8 mouse cellular contexts compared by ENCODE assay signal in genomic region chr2:84734351-84734864, GRCm38 (mm10). TPM values are rescaled to one million over a fixed set of nuclear protein-coding genes. Genes with fewer than 3 reads are reported as not detected.
A peak's percentile ranks its signal among the peaks of the same experiment; 100 is the strongest.
DNase-seq lines count a peak whose midpoint lies in the region; ATAC-seq and TF ChIP-seq lines count a peak whose summit lies in the region.

No protein-coding gene starts in this region.

- peak; percentile 43 to 47 for DNase-seq in layer of hippocampus, postnatal 10 days (ENCODE audit: low spot score in 2 of 2)
- DNase-seq in layer of hippocampus, adult 9-10 months (ENCODE audit: low spot score), result no peak
- peak; percentile 66 for DNase-seq in neural tube, embryonic 11.5 days (ENCODE audit: low spot score)
- DNase-seq in thymus, postnatal 14 days, result no peak

- H3K4me1 ChIP-seq in bone marrow, adult 2 months (ENCODE audit: control insufficient read depth, insufficient read depth, low read length), result peaks cover 2% of the 10 kb centered on the region; the same call in 1 of the 2 replicates
- H3K4me1 ChIP-seq in embryonic facial prominence, embryonic 12.5 days, result peaks cover 57% of the 10 kb centered on the region
- peaks cover 45% of the 10 kb centered on the region for H3K4me1 ChIP-seq in intestine, embryonic 16.5 days (ENCODE audit: control insufficient read depth, insufficient read depth, low read length)
- H3K4me1 ChIP-seq in neural tube, embryonic 11.5 days (ENCODE audit: control insufficient read depth, insufficient read depth, low read length), result peaks cover 35% of the 10 kb centered on the region

- peak overlapping the region; percentile 78 for H3K4me2 ChIP-seq in embryonic facial prominence, embryonic 12.5 days (replicated peaks)
- peak overlapping the region; percentile 65 for H3K4me2 ChIP-seq in intestine, embryonic 16.5 days (ENCODE audit: low read depth, low read length)
- H3K4me2 ChIP-seq in neural tube, embryonic 11.5 days (ENCODE audit: low read depth), result peak overlapping the region; percentile 74

- no peak for TF ChIP-seq POLR2A in bone marrow, adult 2 months (IDR thresholded peaks at IDR 0.05; ENCODE audit: borderline replicate concordance, control insufficient read depth, low read depth, low read length)

- peak overlapping the region; percentile 82 for H3K4me3 ChIP-seq in bone marrow, adult 2 months (replicated peaks; ENCODE audit: control insufficient read depth, low read depth, low read length)
- peak overlapping the region; percentile 55 for H3K4me3 ChIP-seq in embryonic facial prominence, embryonic 12.5 days
- H3K4me3 ChIP-seq in intestine, embryonic 16.5 days (ENCODE audit: low read length), result peak overlapping the region; percentile 45
- peak overlapping the region; percentile 47 for H3K4me3 ChIP-seq in neural tube, embryonic 11.5 days (ENCODE audit: low read depth, low read length)

- H3K27ac ChIP-seq in bone marrow, adult 2 months (ENCODE audit: control insufficient read depth, insufficient read depth, low read depth, low read length, poor library complexity), result peak overlapping the region; percentile 72
- peak overlapping the region; percentile 42; the same call in 1 of the 2 replicates for H3K27ac ChIP-seq in embryonic facial prominence, embryonic 12.5 days
- H3K27ac ChIP-seq in intestine, embryonic 16.5 days (ENCODE audit: low read length), result no peak overlapping the region
- peak overlapping the region; percentile 35; the same call in 1 of the 2 replicates for H3K27ac ChIP-seq in neural tube, embryonic 11.5 days (ENCODE audit: low read depth, low read length)

- peak overlapping the region; percentile 64 for H3K9ac ChIP-seq in embryonic facial prominence, embryonic 12.5 days
- H3K9ac ChIP-seq in intestine, embryonic 16.5 days (ENCODE audit: low read depth, low read length), result peak overlapping the region; percentile 59
- peak overlapping the region; percentile 80 for H3K9ac ChIP-seq in neural tube, embryonic 11.5 days (ENCODE audit: low read length)

- no peak for ATAC-seq in embryonic facial prominence, embryonic 12.5 days (ENCODE audit: insufficient number of reproducible peaks, insufficient read depth, low FRiP score, low TSS enrichment)
- no peak for ATAC-seq in intestine, embryonic 16.5 days
- peak; percentile 32 for ATAC-seq in neural tube, embryonic 11.5 days (ENCODE audit: insufficient read depth, low FRiP score, low TSS enrichment)
- ATAC-seq in erythroid progenitor cell, adult 5-6 weeks (replicated peaks; ENCODE audit: low FRiP score, poor library complexity, severe bottlenecking), result no peak

- H3K9me3 ChIP-seq in embryonic facial prominence, embryonic 12.5 days, result no peaks in the 10 kb centered on the region
- H3K9me3 ChIP-seq in intestine, embryonic 16.5 days (ENCODE audit: control insufficient read depth, low read length), result no peaks in the 10 kb centered on the region
- H3K9me3 ChIP-seq in neural tube, embryonic 11.5 days (ENCODE audit: control insufficient read depth, low read length), result no peaks in the 10 kb centered on the region

- 4% methylated on average over 11 of the region's 11 CpGs for WGBS in bone marrow, adult 2 months
- 0% methylated on average over 11 of the region's 11 CpGs for WGBS in embryonic facial prominence, embryonic 12.5 days
- under 1% methylated on average over 11 of the region's 11 CpGs for WGBS in intestine, embryonic 16.5 days
- 0% methylated on average over 11 of the region's 11 CpGs for WGBS in neural tube, embryonic 11.5 days

- TF ChIP-seq CTCF in bone marrow, adult 2 months (IDR thresholded peaks at IDR 0.05; ENCODE audit: control insufficient read depth, insufficient read depth, low read length), result no peak

- no peaks in the 10 kb centered on the region for H3K36me3 ChIP-seq in embryonic facial prominence, embryonic 12.5 days
- H3K36me3 ChIP-seq in intestine, embryonic 16.5 days (ENCODE audit: control insufficient read depth, insufficient read depth, low read length), result no peaks in the 10 kb centered on the region
- no peaks in the 10 kb centered on the region for H3K36me3 ChIP-seq in neural tube, embryonic 11.5 days (ENCODE audit: control insufficient read depth, insufficient read depth, low read length)

- H3K27me3 ChIP-seq in embryonic facial prominence, embryonic 12.5 days, result no peaks in the 10 kb centered on the region
- H3K27me3 ChIP-seq in intestine, embryonic 16.5 days (replicated peaks; ENCODE audit: control insufficient read depth, insufficient read depth, low read length), result peaks cover 9% of the 10 kb centered on the region
- H3K27me3 ChIP-seq in neural tube, embryonic 11.5 days (ENCODE audit: control insufficient read depth, insufficient read depth, low read length), result no peaks in the 10 kb centered on the region

RNA-seq across cellular contexts. Expression of gene Ypel4, which starts 0.6 kb away (rescaled TPM):
- total RNA-seq in layer of hippocampus, postnatal 10 days (2021), result 10 to 100 TPM; 19.7 to 19.9 TPM
- polyA plus RNA-seq in bone marrow, adult 2 months (2011; ENCODE audit: insufficient read depth, insufficient read length, low replicate concordance, missing spikeins), result 172 and 242 TPM in 2 replicates
- 12.3 and 13.7 TPM in 2 replicates for polyA plus RNA-seq in embryonic facial prominence, embryonic 12.5 days (2016; fragmentation: Nextera tagmentation; extraction: Ambion mirVana)
- polyA plus RNA-seq in intestine, embryonic 16.5 days (2015; fragmentation: Nextera tagmentation; extraction: Ambion mirVana), result 4.3 and 6.0 TPM in 2 replicates
- polyA plus RNA-seq in neural tube, embryonic 11.5 days (2014; fragmentation: Nextera tagmentation; extraction: Ambion mirVana), result 10.5 and 12.9 TPM in 2 replicates
- 377 and 399 TPM in 2 replicates for total RNA-seq in erythroid progenitor cell, adult 5-6 weeks (2015; ENCODE audit: low replicate concordance)
- 327 and 382 TPM in 2 replicates for total RNA-seq in erythroid progenitor cell, adult 5-6 weeks (2017; ENCODE audit: low replicate concordance)

RNA-seq across cellular contexts. Expression of gene Clp1, which starts 7.3 kb away (rescaled TPM):
- 1 to 10 TPM; 7.4 to 9.5 TPM for total RNA-seq in layer of hippocampus, postnatal 10 days (2021)
- polyA plus RNA-seq in bone marrow, adult 2 months (2011; ENCODE audit: insufficient read depth, insufficient read length, low replicate concordance, missing spikeins), result 17.4 and 25.1 TPM in 2 replicates
- polyA plus RNA-seq in embryonic facial prominence, embryonic 12.5 days (2016; fragmentation: Nextera tagmentation; extraction: Ambion mirVana), result 41.9 and 43.8 TPM in 2 replicates
- 28.3 and 28.4 TPM in 2 replicates for polyA plus RNA-seq in intestine, embryonic 16.5 days (2015; fragmentation: Nextera tagmentation; extraction: Ambion mirVana)
- polyA plus RNA-seq in neural tube, embryonic 11.5 days (2014; fragmentation: Nextera tagmentation; extraction: Ambion mirVana), result 47.2 and 48.5 TPM in 2 replicates
- total RNA-seq in erythroid progenitor cell, adult 5-6 weeks (2015; ENCODE audit: low replicate concordance), result 67.4 and 70.0 TPM in 2 replicates
- 26.2 and 54.4 TPM in 2 replicates for total RNA-seq in erythroid progenitor cell, adult 5-6 weeks (2017; ENCODE audit: low replicate concordance)

RNA-seq across cellular contexts. Expression of gene Gm19426, which starts 9.0 kb away (rescaled TPM):
- total RNA-seq in layer of hippocampus, postnatal 10 days (2021), result 1 to 10 TPM; 5.4 to 6.3 TPM
- not detected in 2 replicates for polyA plus RNA-seq in bone marrow, adult 2 months (2011; ENCODE audit: insufficient read depth, insufficient read length, low replicate concordance, missing spikeins)
- polyA plus RNA-seq in embryonic facial prominence, embryonic 12.5 days (2016; fragmentation: Nextera tagmentation; extraction: Ambion mirVana), result 13.0 and 13.9 TPM in 2 replicates
- polyA plus RNA-seq in intestine, embryonic 16.5 days (2015; fragmentation: Nextera tagmentation; extraction: Ambion mirVana), result 5.1 and 5.4 TPM in 2 replicates
- polyA plus RNA-seq in neural tube, embryonic 11.5 days (2014; fragmentation: Nextera tagmentation; extraction: Ambion mirVana), result 4.5 and 5.1 TPM in 2 replicates
- not detected in 2 replicates for total RNA-seq in erythroid progenitor cell, adult 5-6 weeks (2015; ENCODE audit: low replicate concordance)
- total RNA-seq in erythroid progenitor cell, adult 5-6 weeks (2017; ENCODE audit: low replicate concordance), result not detected in 2 replicates

RNA-seq across cellular contexts. Expression of gene Zdhhc5, which starts 19.4 kb away (rescaled TPM):
- 10 to 100 TPM; 34.3 to 34.4 TPM for total RNA-seq in layer of hippocampus, postnatal 10 days (2021)
- polyA plus RNA-seq in bone marrow, adult 2 months (2011; ENCODE audit: insufficient read depth, insufficient read length, low replicate concordance, missing spikeins), result 10.8 and 14.6 TPM in 2 replicates
- 31.2 and 33.9 TPM in 2 replicates for polyA plus RNA-seq in embryonic facial prominence, embryonic 12.5 days (2016; fragmentation: Nextera tagmentation; extraction: Ambion mirVana)
- 18.3 and 23.4 TPM in 2 replicates for polyA plus RNA-seq in intestine, embryonic 16.5 days (2015; fragmentation: Nextera tagmentation; extraction: Ambion mirVana)
- polyA plus RNA-seq in neural tube, embryonic 11.5 days (2014; fragmentation: Nextera tagmentation; extraction: Ambion mirVana), result 27.4 and 27.6 TPM in 2 replicates
- 67.0 and 77.5 TPM in 2 replicates for total RNA-seq in erythroid progenitor cell, adult 5-6 weeks (2015; ENCODE audit: low replicate concordance)
- total RNA-seq in erythroid progenitor cell, adult 5-6 weeks (2017; ENCODE audit: low replicate concordance), result 83.7 and 85.0 TPM in 2 replicates

RNA-seq across cellular contexts. Expression of gene Serping1, which starts 40.8 kb away (rescaled TPM):
- total RNA-seq in layer of hippocampus, postnatal 10 days (2021), result 10 to 100 TPM in 1 of 2 experiments, 1 to 10 TPM in 1; 9.6 to 10.1 TPM
- 29.0 and 29.7 TPM in 2 replicates for polyA plus RNA-seq in bone marrow, adult 2 months (2011; ENCODE audit: insufficient read depth, insufficient read length, low replicate concordance, missing spikeins)
- polyA plus RNA-seq in embryonic facial prominence, embryonic 12.5 days (2016; fragmentation: Nextera tagmentation; extraction: Ambion mirVana), result 24.7 and 24.9 TPM in 2 replicates
- 62.5 and 62.6 TPM in 2 replicates for polyA plus RNA-seq in intestine, embryonic 16.5 days (2015; fragmentation: Nextera tagmentation; extraction: Ambion mirVana)
- polyA plus RNA-seq in neural tube, embryonic 11.5 days (2014; fragmentation: Nextera tagmentation; extraction: Ambion mirVana), result 30.9 and 31.9 TPM in 2 replicates
- total RNA-seq in erythroid progenitor cell, adult 5-6 weeks (2015; ENCODE audit: low replicate concordance), result 0.72 and 12.6 TPM in 2 replicates
- total RNA-seq in erythroid progenitor cell, adult 5-6 weeks (2017; ENCODE audit: low replicate concordance), result 1.8 and 3.8 TPM in 2 replicates

Comparison
In these comparisons a context has a peak if more than half of its experiments do, and no peak if none do; other contexts are left out.
1. DNase-seq: peak in layer of hippocampus, postnatal 10 days (2 of 2) and neural tube, embryonic 11.5 days (single experiment); none in layer of hippocampus, adult 9-10 months (single experiment) and thymus, postnatal 14 days (single experiment).
2. RNA of gene Ypel4, which starts 0.6 kb away (polyA plus RNA-seq): 172 to 242 TPM in bone marrow, adult 2 months; 12.3 to 13.7 TPM in embryonic facial prominence, embryonic 12.5 days, 10.5 to 12.9 TPM in neural tube, embryonic 11.5 days and 4.3 to 6.0 TPM in intestine, embryonic 16.5 days; every median in the first group is over 10 times any median in the second.
3. Peak in every context shown above with its lines, with median percentiles within 50 percentile points of each other: H3K4me3 ChIP-seq, H3K4me2 ChIP-seq and H3K9ac ChIP-seq.